Mouse (Mus musculus): ENCODE results near the gene Clcn6. TPM values are rescaled to one million over a fixed set of nuclear protein-coding genes. Genes with fewer than 3 reads are reported as not detected.

Gene Clcn6
- polyA plus RNA-seq, 1 experiment from 2014 or later = 9.2 TPM

GRCm38 (mm10) chr4:148040933-148041610, 2.5 kb upstream of the Clcn6 start:
- TF ChIP-seq CTCF (IDR thresholded peaks at IDR 0.05) = no peak
- no peak for DNase-seq (ENCODE audit: low read depth, low spot score)
- peak; percentile 18 for ATAC-seq
- H3K27me3 ChIP-seq = no peaks in the 10 kb centered on the region
- in situ Hi-C loops (cut with MboI; ENCODE audit: low pct_unique_long_range_greater_than_20kb) = no loop called here
- POLR2A ChIA-PET = no interaction called here
- CTCF ChIA-PET = interaction anchor here (0.8 to 1.6 kb wide), 5 partner anchors 10 to 81 kb away, joined by 3 to 4 read pairs (median 4); no protein-coding TSS in a partner anchor

- no peaks in the 10 kb centered on the region for H3K27me3 ChIP-seq
- DNase-seq (ENCODE audit: low read depth, low spot score) (no peak), ATAC-seq (no peak)
- ChIA-PET POLR2A (interaction anchor here (1.0 kb wide), 1 partner anchor 19 kb away, joined by 3 read pairs; no protein-coding TSS in a partner anchor), CTCF (interaction anchor here (0.8 to 1.6 kb wide), 5 partner anchors 11 to 80 kb away, joined by 3 to 4 read pairs (median 4); no protein-coding TSS in a partner anchor)
- in situ Hi-C loops (cut with MboI; ENCODE audit: low pct_unique_long_range_greater_than_20kb) = no loop called here
- TF ChIP-seq CTCF (IDR thresholded peaks at IDR 0.05) = no peak
Observed at GRCm38 (mm10) chr4:148040029-148040830, 1.6 kb upstream of the Clcn6 start.

- DNase-seq (ENCODE audit: low read depth, low spot score) (no peak), ATAC-seq (peak; percentile 5)
- H3K27me3 ChIP-seq = no peaks in the 10 kb centered on the region
- in situ Hi-C loops (cut with MboI; ENCODE audit: low pct_unique_long_range_greater_than_20kb) = no loop called here
- TF ChIP-seq CTCF (IDR thresholded peaks at IDR 0.05) = no peak
- POLR2A ChIA-PET = interaction anchor here (1.0 to 1.1 kb wide), 2 partner anchors 15 to 19 kb away, joined by 3 read pairs; no protein-coding TSS in a partner anchor
- CTCF ChIA-PET = interaction anchor here (0.8 to 1.6 kb wide), 3 partner anchors 21 to 79 kb away, joined by 3 to 4 read pairs (median 4); no protein-coding TSS in a partner anchor
Observed at GRCm38 (mm10) chr4:148039254-148040028, 820 bp upstream of the Clcn6 start.

- no peaks in the 10 kb centered on the region for H3K27me3 ChIP-seq
- in situ Hi-C loops (cut with MboI; ENCODE audit: low pct_unique_long_range_greater_than_20kb) = no loop called here
- ATAC-seq (no peak), DNase-seq (ENCODE audit: low read depth, low spot score) (no peak)
- TF ChIP-seq CTCF (IDR thresholded peaks at IDR 0.05) = no peak
- ChIA-PET CTCF (interaction anchor here (1.6 to 1.9 kb wide), 2 partner anchors 28 to 78 kb away, joined by 4 to 8 read pairs; no protein-coding TSS in a partner anchor), POLR2A (interaction anchor here (1.1 kb wide), 1 partner anchor 14 kb away, joined by 3 read pairs; no protein-coding TSS in a partner anchor)
Observed at GRCm38 (mm10) chr4:148038079-148038599, 482 bp downstream of the Clcn6 start.

GRCm38 (mm10) chr4:148035440-148035839, 3.2 kb downstream of the Clcn6 start:
- DNase-seq (ENCODE audit: low read depth, low spot score) (no peak), ATAC-seq (no peak)
- ChIA-PET POLR2A (no interaction called here), CTCF (interaction anchor here (1.0 to 1.2 kb wide), 2 partner anchors 20 to 31 kb away, joined by 3 read pairs; no protein-coding TSS in a partner anchor)
- TF ChIP-seq CTCF (IDR thresholded peaks at IDR 0.05) = no peak
- no peaks in the 10 kb centered on the region for H3K27me3 ChIP-seq
- in situ Hi-C loops (cut with MboI; ENCODE audit: low pct_unique_long_range_greater_than_20kb) = no loop called here

GRCm38 (mm10) chr4:148033858-148034410, 4.7 kb downstream of the Clcn6 start:
- no peaks in the 10 kb centered on the region for H3K27me3 ChIP-seq
- ChIA-PET POLR2A (no interaction called here), CTCF (interaction anchor here (1.2 kb wide), 1 partner anchor 33 kb away, joined by 3 read pairs; no protein-coding TSS in a partner anchor)
- ATAC-seq (no peak), DNase-seq (ENCODE audit: low read depth, low spot score) (no peak)
- no peak for TF ChIP-seq CTCF (IDR thresholded peaks at IDR 0.05)
- in situ Hi-C loops (cut with MboI; ENCODE audit: low pct_unique_long_range_greater_than_20kb) = no loop called here

- TF ChIP-seq CTCF (IDR thresholded peaks at IDR 0.05) = no peak
- H3K27me3 ChIP-seq = no peaks in the 10 kb centered on the region
- in situ Hi-C loops (cut with MboI; ENCODE audit: low pct_unique_long_range_greater_than_20kb) = no loop called here
- DNase-seq (ENCODE audit: low read depth, low spot score) (no peak), ATAC-seq (no peak)
- POLR2A ChIA-PET = no interaction called here
- CTCF ChIA-PET = interaction anchor here (1.1 kb wide), 1 partner anchor 12 kb away, joined by 3 read pairs; no protein-coding TSS in a partner anchor
Observed at GRCm38 (mm10) chr4:148030506-148030905, 8.1 kb downstream of the Clcn6 start.

- H3K27me3 ChIP-seq = no peaks in the 10 kb centered on the region
- no peak for DNase-seq (ENCODE audit: low read depth, low spot score)
- ChIA-PET POLR2A (no interaction called here), CTCF (interaction anchor here (1.5 kb wide), 1 partner anchor 12 kb away, joined by 3 read pairs; no protein-coding TSS in a partner anchor)
- ATAC-seq = no peak
- no peak for TF ChIP-seq CTCF (IDR thresholded peaks at IDR 0.05)
- in situ Hi-C loops (cut with MboI; ENCODE audit: low pct_unique_long_range_greater_than_20kb) = no loop called here
Observed at GRCm38 (mm10) chr4:148029297-148029696, 9.3 kb downstream of the Clcn6 start.

GRCm38 (mm10) chr4:148024003-148024402, 14.6 kb downstream of the Clcn6 start:
- no peak for DNase-seq (ENCODE audit: low read depth, low spot score)
- H3K27me3 ChIP-seq = no peaks in the 10 kb centered on the region
- ChIA-PET CTCF (no interaction called here), POLR2A (interaction anchor here (1.0 kb wide), 1 partner anchor 15 kb away, joined by 3 read pairs; the partner anchor contains the start of genes Clcn6 and Mthfr)
- no peak for ATAC-seq
- no peak for TF ChIP-seq CTCF (IDR thresholded peaks at IDR 0.05)
- in situ Hi-C loops (cut with MboI; ENCODE audit: low pct_unique_long_range_greater_than_20kb) = no loop called here
